Mouse (Mus musculus) lung, adult 2 months (tissue): ENCODE measurements around the gene Olfr1111.

Source experiments
- CTCF ChIP-seq: fragments of 200-500 bp; IDR thresholded peaks from 2 replicates; pipeline ENCODE4 v1.5.1; 2011; ENCODE audit warnings: mild to moderate bottlenecking, low read length, control low read depth; ENCODE audit not compliant: insufficient read depth
- POLR2A ChIP-seq: fragments of 200-500 bp; IDR thresholded peaks from 2 replicates; pipeline ENCODE4 v1.6.1; 2011; ENCODE audit warnings: low read depth, mild to moderate bottlenecking, control low read depth, low read length, borderline replicate concordance; ENCODE audit errors: extremely low read depth

DNA sequence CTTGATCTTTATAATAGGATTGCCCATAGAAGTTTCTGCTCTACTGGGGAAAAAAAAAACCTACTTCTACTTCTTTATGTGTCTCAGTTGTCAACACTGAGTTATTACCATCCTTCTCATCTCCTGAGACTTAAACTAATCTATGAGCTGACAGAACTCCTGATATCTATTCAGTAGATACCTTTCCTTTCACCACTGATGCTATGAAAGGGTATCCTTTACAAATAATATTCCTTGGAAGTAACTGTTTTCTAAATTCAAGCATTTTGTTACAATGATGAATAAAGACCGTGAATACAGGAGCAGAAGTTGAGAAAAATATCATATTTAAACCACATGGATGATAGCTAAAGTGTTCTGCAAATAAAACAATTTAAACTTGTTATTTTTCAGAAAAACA is 12.2 kb downstream of the Olfr1111 start, which contains the start of gene Olfr1110:
- TF ChIP-seq POLR2A (no peak), CTCF (no peak)
